Mouse (Mus musculus) right cerebral cortex, adult 18-20 months (tissue): ENCODE measurements around the gene Qrich2.
"Not testable (repeated sequence)": the region's sequence is repeated elsewhere in the genome, so short reads cannot be mapped to it uniquely, and the experiment has no call there.

Experiments used
- DNase-seq: peaks from one replicate; pipeline ENCODE4 v3.0.0; 2022; ENCODE audit warnings: mixed read lengths

Qrich2 gene

GRCm38 (mm10) chr11:116428872-116429859 is 36.9 kb downstream of the Qrich2 start:
- DNase-seq, result no peak

GRCm38 (mm10) chr11:116426852-116427575 is 39.0 kb downstream of the Qrich2 start:
- DNase-seq, result no peak

GRCm38 (mm10) chr11:116426328-116426727 is 39.7 kb downstream of the Qrich2 start:
- not testable (repeated sequence) for DNase-seq

- no peak for DNase-seq
Observed at GRCm38 (mm10) chr11:116424621-116425407, 41.2 kb downstream of the Qrich2 start.

- DNase-seq, result no peak
Observed at GRCm38 (mm10) chr11:116423782-116424620, 42.0 kb downstream of the Qrich2 start.

GRCm38 (mm10) chr11:116423214-116423613 is 42.8 kb downstream of the Qrich2 start:
- DNase-seq, result no peak

- no peak for DNase-seq
Observed at GRCm38 (mm10) chr11:116422562-116422961, 43.5 kb downstream of the Qrich2 start.

GRCm38 (mm10) chr11:116421102-116421501 is 44.9 kb downstream of the Qrich2 start:
- DNase-seq, result no peak

- DNase-seq, result no peak
Observed at GRCm38 (mm10) chr11:116418841-116419462, 47.1 kb downstream of the Qrich2 start.

- DNase-seq, result peak; percentile 34
Observed at GRCm38 (mm10) chr11:116418194-116418840, 47.7 kb downstream of the Qrich2 start.

GRCm38 (mm10) chr11:116417054-116417453 is 49.0 kb downstream of the Qrich2 start:
- DNase-seq, result no peak

- DNase-seq, result no peak
Observed at GRCm38 (mm10) chr11:116416196-116416943, 49.7 kb downstream of the Qrich2 start.

- DNase-seq, result no peak
Observed at GRCm38 (mm10) chr11:116413631-116414022, 52.4 kb downstream of the Qrich2 start.

- DNase-seq, result peak; percentile 92
Observed at GRCm38 (mm10) chr11:116412904-116413630, 53.0 kb downstream of the Qrich2 start, which contains the start of gene Rnf157. TSS of gene Rnf157 (minus strand) at chr11:116413032.

GRCm38 (mm10) chr11:116412028-116412827 is 53.8 kb downstream of the Qrich2 start:
- peak; percentile 34 for DNase-seq

- no peak for DNase-seq
Observed at GRCm38 (mm10) chr11:116411582-116411981, 54.5 kb downstream of the Qrich2 start.

GRCm38 (mm10) chr11:116410415-116410814 is 55.6 kb downstream of the Qrich2 start:
- not testable (repeated sequence) for DNase-seq

GRCm38 (mm10) chr11:116409008-116409407 is 57.0 kb downstream of the Qrich2 start:
- no peak for DNase-seq
